Mouse (Mus musculus) C2C12 (cell line): Measurements from ENCODE around the gene Ttll11. TPM values are rescaled to one million over a fixed set of nuclear protein-coding genes. Genes with fewer than 3 reads are reported as not detected.

Experiments
- H3K27me3 ChIP-seq: one replicate; pipeline ENCODE4 v1.6.1; 2011; ENCODE audit not compliant: control insufficient read depth, insufficient read depth, insufficient read length
- H3K36me3 ChIP-seq: one replicate; pipeline ENCODE4 v1.6.1; 2011; ENCODE audit not compliant: control insufficient read depth, insufficient read depth
- H3K4me3 ChIP-seq: one replicate; pipeline ENCODE4 v1.5.1; 2011; ENCODE audit warnings: mild to moderate bottlenecking, control low read depth; ENCODE audit not compliant: poor library complexity, insufficient read depth, severe bottlenecking
- H3K79me2 ChIP-seq: one replicate; pipeline ENCODE4 v1.6.1; 2011; ENCODE audit not compliant: control insufficient read depth, insufficient read depth
- H3K79me3 ChIP-seq: one replicate; pipeline ENCODE4 v1.6.1; 2011; ENCODE audit warnings: low read depth, control low read depth
- H3ac ChIP-seq: one replicate; pipeline ENCODE3; 2011; ENCODE audit warnings: low read depth; ENCODE audit not compliant: control insufficient read depth, insufficient read length
- CEBPB ChIP-seq: IDR thresholded peaks from one replicate; pipeline ENCODE4 v1.6.1; 2011; ENCODE audit warnings: low read depth, mild to moderate bottlenecking, control low read depth, moderate library complexity
- CTCF ChIP-seq: IDR thresholded peaks from one replicate; pipeline ENCODE4 v1.5.1; 2011; ENCODE audit not compliant: control insufficient read depth, insufficient read depth, insufficient read length
- FOSL1 ChIP-seq: IDR thresholded peaks from one replicate; pipeline ENCODE4 v1.8.0; 2011; ENCODE audit warnings: mild to moderate bottlenecking, low read length; ENCODE audit not compliant: poor library complexity, insufficient read depth, severe bottlenecking
- MAX ChIP-seq: IDR thresholded peaks from one replicate; pipeline ENCODE4 v1.6.1; 2011; ENCODE audit warnings: mild to moderate bottlenecking, control low read depth
- MYOD1 ChIP-seq: IDR thresholded peaks from one replicate; pipeline ENCODE4 v1.6.1; 2011; ENCODE audit warnings: low read depth; ENCODE audit not compliant: control insufficient read depth, insufficient read length
- MYOG ChIP-seq: IDR thresholded peaks from one replicate; pipeline ENCODE4 v1.6.1; 2011; ENCODE audit not compliant: control insufficient read depth, insufficient read length; ENCODE audit errors: extremely low read depth
- USF1 ChIP-seq: IDR thresholded peaks from one replicate; pipeline ENCODE4 v1.6.1; 2011; ENCODE audit warnings: low read depth, mild to moderate bottlenecking, control low read depth, moderate library complexity
- polyA plus RNA-seq: library from polyadenylated mRNA; unstranded; fragments of >200 nt; fragmentation: generic; extraction: Trizol; gene quantifications from one replicate; pipeline ENCODE4 v1.2.1, GENCODE M21; 2012; ENCODE audit warnings: missing spikeins

Gene Ttll11
- polyA plus RNA-seq, 1 experiment, result 7.0 TPM

- Histone ChIP-seq H3ac (peak overlapping the region; percentile 87), H3K79me3 (peaks cover 12% of the 10 kb centered on the region), H3K4me3 (peak overlapping the region; percentile 60), H3K27me3 (no peaks in the 10 kb centered on the region), H3K79me2 (peaks cover 21% of the 10 kb centered on the region), H3K36me3 (no peaks in the 10 kb centered on the region)
- peak; percentile 8 for TF ChIP-seq USF1
- TF ChIP-seq MAX, result no peak
These were observed 1.3 kb downstream of the Ttll11 start for GRCm38 (mm10) chr2:35978276-35978933.

GRCm38 (mm10) chr2:35977749-35978148 is 2.0 kb downstream of the Ttll11 start:
- Histone ChIP-seq H3K79me2 (peaks cover 21% of the 10 kb centered on the region), H3K4me3 (no peak overlapping the region), H3ac (no peak overlapping the region), H3K79me3 (peaks cover 12% of the 10 kb centered on the region), H3K36me3 (no peaks in the 10 kb centered on the region), H3K27me3 (no peaks in the 10 kb centered on the region)
- TF ChIP-seq MYOD1 (no peak), MYOG (no peak), CTCF (no peak), CEBPB (no peak), USF1 (no peak), FOSL1 (no peak), MAX (no peak)

DNA sequence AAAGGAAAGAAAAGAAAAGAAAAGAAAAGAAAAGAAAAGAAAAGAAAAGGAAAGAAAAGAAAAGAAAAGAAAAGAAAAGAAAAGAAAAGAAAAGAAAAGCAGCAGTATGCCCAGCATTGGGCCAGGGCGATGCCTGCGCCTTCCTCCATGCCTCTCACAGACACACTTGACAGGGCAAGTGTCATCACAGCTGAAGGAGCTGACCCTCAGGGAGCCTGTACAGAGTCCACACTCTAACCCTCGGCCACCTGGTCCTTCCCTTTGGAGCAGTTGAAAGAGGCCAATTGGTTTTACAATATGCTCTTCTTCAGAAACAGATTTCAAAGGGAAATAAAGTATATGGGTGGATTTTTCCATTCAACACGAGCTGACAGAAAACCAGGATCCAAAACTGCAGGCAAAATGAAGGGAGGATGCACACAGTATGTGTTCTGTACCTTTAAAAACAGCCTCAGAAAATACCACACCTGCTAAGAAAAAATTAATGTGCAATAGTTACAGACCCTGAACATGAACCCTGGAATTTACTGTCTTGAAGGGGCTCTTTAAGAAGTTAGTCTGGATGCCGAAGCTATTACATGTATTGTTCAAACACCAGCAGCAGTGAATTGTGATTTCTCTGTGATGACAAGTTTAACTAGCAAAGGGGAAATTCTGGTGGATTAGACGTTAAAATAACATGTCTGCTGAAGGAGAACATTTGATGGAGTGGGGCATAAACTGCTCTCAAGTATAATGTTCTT is 7.3 kb downstream of the Ttll11 start:
- TF ChIP-seq MYOG (no peak), MYOD1 (no peak), FOSL1 (no peak), CTCF (no peak), USF1 (no peak), MAX (no peak), CEBPB (no peak)

GRCm38 (mm10) chr2:35965883-35966513 is 13.7 kb downstream of the Ttll11 start:
- H3K79me3 ChIP-seq, result no peaks in the 10 kb centered on the region
- H3ac ChIP-seq, result no peak overlapping the region
- TF ChIP-seq USF1, result no peak
- no peak for TF ChIP-seq MYOD1
- TF ChIP-seq MAX, result no peak
- TF ChIP-seq CTCF, result no peak
- TF ChIP-seq FOSL1, result no peak
- no peak for TF ChIP-seq CEBPB
- no peak for TF ChIP-seq MYOG
- H3K27me3 ChIP-seq, result no peaks in the 10 kb centered on the region
- H3K36me3 ChIP-seq, result no peaks in the 10 kb centered on the region
- H3K79me2 ChIP-seq, result no peaks in the 10 kb centered on the region
- H3K4me3 ChIP-seq, result no peak overlapping the region

More for the DNA sequence above, 7.3 kb downstream of the Ttll11 start:
- Histone ChIP-seq H3K79me2 (peaks cover 3% of the 10 kb centered on the region), H3K36me3 (no peaks in the 10 kb centered on the region), H3K27me3 (no peaks in the 10 kb centered on the region), H3ac (no peak overlapping the region), H3K4me3 (no peak overlapping the region), H3K79me3 (no peaks in the 10 kb centered on the region)

DNA sequence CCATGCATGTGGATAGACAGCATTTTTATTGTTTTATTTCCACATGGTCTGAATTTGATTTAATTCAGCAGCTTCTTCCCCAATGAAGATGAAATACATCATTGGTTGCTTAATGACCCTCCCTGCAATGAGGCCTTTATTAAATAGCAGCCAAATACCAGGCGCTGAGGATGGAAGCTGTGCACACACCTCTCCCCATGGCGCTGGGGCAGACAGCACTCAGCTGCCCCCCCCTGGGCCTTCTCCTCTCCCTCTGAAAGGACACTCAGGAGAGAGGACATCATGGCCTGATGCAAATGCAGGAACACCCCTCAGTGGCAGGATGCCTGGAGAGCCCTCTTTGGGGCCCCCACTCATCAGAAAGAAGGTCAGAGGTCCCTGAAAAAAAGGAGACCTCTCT is 16.4 kb downstream of the Ttll11 start:
- Histone ChIP-seq H3ac (no peak overlapping the region), H3K36me3 (no peaks in the 10 kb centered on the region), H3K4me3 (no peak overlapping the region), H3K79me3 (no peaks in the 10 kb centered on the region), H3K79me2 (no peaks in the 10 kb centered on the region), H3K27me3 (no peaks in the 10 kb centered on the region)
- TF ChIP-seq MYOD1 (no peak), FOSL1 (no peak)
